Mouse (Mus musculus): ENCODE measurements around the gene Ncf1. TPM values are rescaled to one million over a fixed set of nuclear protein-coding genes. Genes with fewer than 3 reads are reported as not detected.

The Ncf1 gene
- total RNA-seq, 2 experiments from 2014 or later = 5.0 to 5.3 TPM

GRCm38 (mm10) chr5:134173206-134173605 is 56.2 kb downstream of the Ncf1 start:
- no peak for DNase-seq (ENCODE audit: low spot score)
- intact Hi-C loops (cut with DNase I) = no loop called here

- no peak for DNase-seq (ENCODE audit: low spot score)
- intact Hi-C loops (cut with DNase I) = no loop called here
These were observed 59.3 kb downstream of the Ncf1 start for GRCm38 (mm10) chr5:134170167-134170566.

Other genes starting within 250 kb of the Ncf1 start
- gene Castor2, start 129.9 kb downstream of the Ncf1 start, total RNA-seq (2021) = 10 to 100 TPM; 24.0 to 28.7 TPM
- 10 to 100 TPM; 27.6 to 30.5 TPM for gene Rcc1l, start 52.9 kb downstream of the Ncf1 start, total RNA-seq (2021)
- gene Gtf2ird2, start 45.6 kb downstream of the Ncf1 start, total RNA-seq (2021) = 1 to 10 TPM; 4.0 to 5.1 TPM
- 100 to 1,000 TPM; 194 to 218 TPM for gene Gtf2i, start 85.1 kb upstream of the Ncf1 start, total RNA-seq (2021)
- gene Gtf2ird1, start 227.1 kb upstream of the Ncf1 start, total RNA-seq (2021) = 10 to 100 TPM; 18.2 to 26.3 TPM

All from heart, postnatal 25 days (tissue).